Mouse (Mus musculus): ENCODE measurements around the gene Dctn3. TPM values are rescaled to one million over a fixed set of nuclear protein-coding genes. Genes with fewer than 3 reads are reported as not detected.

Dctn3 gene
- polyA plus RNA-seq, 1 experiment, result 72.8 TPM

GRCm38 (mm10) chr4:41666646-41667045, 56.3 kb downstream of the Dctn3 start:
- 95% methylated on average over 11 of the region's 11 CpGs for WGBS
- no peak for DNase-seq
- Histone ChIP-seq H3K27me3 (ENCODE audit: control insufficient read depth, insufficient read depth, low read length) (no peaks in the 10 kb centered on the region), H3K27ac (ENCODE audit: control insufficient read depth, insufficient read depth, low read length) (no peak overlapping the region), H3K4me3 (ENCODE audit: control insufficient read depth, insufficient read depth, low read length) (no peak overlapping the region), H3K36me3 (ENCODE audit: control insufficient read depth, insufficient read depth, low read length) (no peaks in the 10 kb centered on the region), H3K4me1 (replicated peaks; ENCODE audit: control insufficient read depth, insufficient read depth, low read length) (peaks cover 4% of the 10 kb centered on the region; the same call in 1 of the 2 replicates)
- no peak for TF ChIP-seq CTCF (IDR thresholded peaks at IDR 0.05; ENCODE audit: borderline replicate concordance, control insufficient read depth, extremely low read depth, insufficient read depth, low read length, poor library complexity)
- TF ChIP-seq POLR2A (IDR thresholded peaks at IDR 0.05; ENCODE audit: control insufficient read depth, extremely low read depth, insufficient read depth, low read length, poor library complexity), result no peak

GRCm38 (mm10) chr4:41665009-41665675, 57.8 kb downstream of the Dctn3 start:
- no peaks in the 10 kb centered on the region for H3K27me3 ChIP-seq (ENCODE audit: control insufficient read depth, insufficient read depth, low read length)
- WGBS, result 1% methylated on average over 7 of the region's 8 CpGs
- no peak for DNase-seq
- H3K4me3 ChIP-seq (ENCODE audit: control insufficient read depth, insufficient read depth, low read length), result no peak overlapping the region
- no peaks in the 10 kb centered on the region for H3K36me3 ChIP-seq (ENCODE audit: control insufficient read depth, insufficient read depth, low read length)
- peaks cover 4% of the 10 kb centered on the region; the same call in 1 of the 2 replicates for H3K4me1 ChIP-seq (replicated peaks; ENCODE audit: control insufficient read depth, insufficient read depth, low read length)
- no peak for TF ChIP-seq CTCF (IDR thresholded peaks at IDR 0.05; ENCODE audit: borderline replicate concordance, control insufficient read depth, extremely low read depth, insufficient read depth, low read length, poor library complexity)
- no peak for TF ChIP-seq POLR2A (IDR thresholded peaks at IDR 0.05; ENCODE audit: control insufficient read depth, extremely low read depth, insufficient read depth, low read length, poor library complexity)
- H3K27ac ChIP-seq (ENCODE audit: control insufficient read depth, insufficient read depth, low read length), result no peak overlapping the region

Other genes with a start within 250 kb of the Dctn3 start
- gene AI464131, start 220.1 kb downstream of the Dctn3 start, polyA plus RNA-seq (2012; rRNA removed), result 2.1 and 2.6 TPM in 2 replicates
- gene 1110017D15Rik, start 205.8 kb downstream of the Dctn3 start, polyA plus RNA-seq (2012; rRNA removed), result 0.87 and 1.7 TPM in 2 replicates
- gene Fam219a, start 153.6 kb downstream of the Dctn3 start, polyA plus RNA-seq (2012; rRNA removed), result 23.0 and 29.8 TPM in 2 replicates
- gene Dnaic1, start 153.4 kb downstream of the Dctn3 start, polyA plus RNA-seq (2012; rRNA removed), result 0.18 and 0.96 TPM in 2 replicates
- 7.5 and 10.3 TPM in 2 replicates for gene Enho, start 82.8 kb downstream of the Dctn3 start, polyA plus RNA-seq (2012; rRNA removed)
- 2.3 and 3.0 TPM in 2 replicates for gene Cntfr, start 26.1 kb downstream of the Dctn3 start, polyA plus RNA-seq (2012; rRNA removed)
- gene Il11ra1, start 23.2 kb downstream of the Dctn3 start, polyA plus RNA-seq (2012; rRNA removed), result 47.4 and 73.2 TPM in 2 replicates
- 82.8 and 94.9 TPM in 2 replicates for gene Rpp25l, start 9.6 kb downstream of the Dctn3 start, polyA plus RNA-seq (2012; rRNA removed)
- 0.06 and 0.15 TPM in 2 replicates for gene Arid3c, start 8.0 kb upstream of the Dctn3 start, polyA plus RNA-seq (2012; rRNA removed)
- gene Galt, start 32.1 kb upstream of the Dctn3 start, polyA plus RNA-seq (2012; rRNA removed), result 189 and 211 TPM in 2 replicates
- 57.5 and 65.6 TPM in 2 replicates for gene Sigmar1, start 33.0 kb upstream of the Dctn3 start, polyA plus RNA-seq (2012; rRNA removed)
- 85.4 and 97.4 TPM in 2 replicates for gene Ccl27a, start 51.1 kb upstream of the Dctn3 start, polyA plus RNA-seq (2012; rRNA removed)
- gene Gm21541, start 180.4 kb upstream of the Dctn3 start, polyA plus RNA-seq (2012; rRNA removed), result 12.4 and 22.8 TPM in 2 replicates
- gene Gm20878, start 218.4 kb upstream of the Dctn3 start, polyA plus RNA-seq (2012; rRNA removed), result 4.3 and 5.9 TPM in 2 replicates
- 0.15 TPM in 2 replicates for gene Fam205a4, start 242.9 kb upstream of the Dctn3 start, polyA plus RNA-seq (2012; rRNA removed)

Data from thymus, adult 2 months (tissue).